Mouse (Mus musculus): ENCODE measurements around the gene Zfp652.

- TF ChIP-seq POLR2AphosphoS5 (IDR thresholded peaks at IDR 0.05; ENCODE audit: insufficient replicate concordance, low read depth, low read length): no peak
- TF ChIP-seq CTCF (IDR thresholded peaks at IDR 0.05; ENCODE audit: low read depth, low read length): no peak
Measured at GRCm38 (mm10) chr11:95869918-95870470, 157.5 kb downstream of the Zfp652 start.

Data from G1E (cell line).